Mouse (Mus musculus) hindlimb bud, embryonic 11.5 days (tissue): ENCODE results near the gene Fnbp1l.

Source experiments
- DNase-seq: peaks from one replicate; pipeline ENCODE4 v3.0.0-alpha.2; 2012; ENCODE audit warnings: low read depth, low spot score; ENCODE audit errors: extremely low spot score

The Fnbp1l gene

DNA sequence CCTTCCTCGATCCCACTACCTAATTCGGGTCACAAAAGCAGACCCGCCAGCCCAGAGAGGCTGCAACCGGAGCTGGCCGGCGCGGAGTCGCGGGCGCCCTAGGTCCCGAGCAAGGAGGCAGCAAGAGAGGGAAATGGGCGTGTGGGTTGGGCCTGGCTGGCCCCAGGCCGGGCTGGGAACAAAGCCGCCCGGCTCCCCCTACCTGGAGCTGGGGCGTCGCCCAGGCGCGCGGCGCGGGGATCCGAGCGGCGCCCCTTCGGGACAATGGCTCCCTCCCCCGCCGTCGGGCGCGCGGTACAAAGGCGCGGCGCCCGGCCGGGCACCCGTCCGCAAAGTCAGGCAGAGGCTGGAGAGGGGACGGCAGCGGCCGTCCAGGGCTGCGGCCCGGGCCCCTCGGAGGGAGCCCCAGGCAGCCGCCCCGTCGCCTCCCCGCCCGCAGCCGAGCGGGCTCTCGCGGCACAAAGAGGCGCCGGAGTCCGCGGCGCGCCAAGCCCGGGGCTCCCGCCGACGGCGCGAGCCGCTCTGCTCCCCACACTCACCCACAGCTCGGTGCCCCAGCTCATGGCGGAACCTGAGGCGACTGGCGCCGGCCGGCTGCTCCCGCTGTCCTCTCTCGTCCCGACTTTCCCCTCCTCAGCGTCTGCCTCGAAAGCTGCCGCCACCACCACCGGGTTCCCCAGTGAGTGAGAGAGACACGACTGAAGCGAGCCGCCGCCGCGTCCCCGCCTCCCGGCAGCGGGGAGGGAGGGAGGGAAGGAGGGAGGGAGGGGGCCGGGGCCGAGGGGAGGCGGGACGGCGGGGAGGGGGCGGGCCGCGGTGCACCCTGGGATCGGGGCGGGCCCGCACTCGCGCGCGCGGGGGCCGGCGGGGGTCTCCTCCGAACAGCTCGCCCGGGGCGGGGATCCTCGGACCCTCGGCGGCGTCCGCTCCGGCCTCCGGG is at the start of gene Fnbp1l:
Gene Fnbp1l, minus strand, starts transcription at position 725 of the 940 bp plus-strand sequence.
- DNase-seq = no peak

DNA sequence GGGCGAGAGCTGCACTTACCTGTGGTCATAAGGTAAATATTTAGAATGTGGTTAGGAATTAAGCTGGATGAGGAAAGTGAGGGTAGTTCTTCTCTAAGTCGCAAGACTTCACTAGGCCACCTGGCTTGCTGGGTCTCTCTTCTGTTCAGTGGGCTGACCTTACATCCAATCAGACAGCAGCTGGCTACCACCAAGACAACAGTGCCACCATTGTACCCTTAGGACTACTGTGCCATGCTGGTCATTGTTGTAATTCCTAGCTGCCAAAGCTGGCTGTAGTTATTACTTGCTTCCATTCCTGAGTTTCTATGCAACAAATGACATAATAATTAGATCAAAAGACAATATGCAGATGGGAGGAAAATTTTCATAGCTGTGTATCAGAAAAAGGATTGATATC is 41.3 kb upstream of the Fnbp1l start:
- DNase-seq = no peak

DNA sequence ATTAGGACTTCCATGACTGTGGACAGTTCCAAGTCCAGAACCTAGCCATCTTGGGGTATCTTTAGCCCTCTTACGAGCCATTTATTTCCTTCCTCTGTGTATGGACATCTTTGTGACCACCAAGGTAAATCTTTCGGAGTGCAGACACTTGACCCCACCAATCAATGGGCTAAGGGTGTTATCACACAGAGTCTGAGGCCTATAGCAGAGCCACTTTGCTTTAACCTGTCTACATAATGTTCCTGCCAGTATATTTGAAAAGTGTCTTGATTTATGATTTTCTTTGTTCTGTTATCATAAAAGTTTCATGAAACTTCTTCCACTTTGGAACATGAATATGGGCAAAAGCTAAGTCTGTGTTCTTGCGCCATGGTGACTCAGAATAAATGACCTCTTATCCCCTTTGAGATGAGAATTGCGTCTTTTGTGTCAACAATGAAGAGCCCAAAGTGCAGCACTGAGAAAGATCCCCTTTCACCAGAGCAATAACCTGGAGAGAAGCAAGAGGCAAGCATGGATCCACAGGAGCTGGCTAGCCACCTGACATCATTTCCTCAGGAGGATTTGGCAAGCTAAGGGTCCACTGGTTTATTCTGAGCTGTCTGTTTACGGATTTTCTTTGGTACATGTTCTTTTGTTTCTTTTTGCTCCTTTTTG is 39.9 kb upstream of the Fnbp1l start:
- DNase-seq = no peak

DNA sequence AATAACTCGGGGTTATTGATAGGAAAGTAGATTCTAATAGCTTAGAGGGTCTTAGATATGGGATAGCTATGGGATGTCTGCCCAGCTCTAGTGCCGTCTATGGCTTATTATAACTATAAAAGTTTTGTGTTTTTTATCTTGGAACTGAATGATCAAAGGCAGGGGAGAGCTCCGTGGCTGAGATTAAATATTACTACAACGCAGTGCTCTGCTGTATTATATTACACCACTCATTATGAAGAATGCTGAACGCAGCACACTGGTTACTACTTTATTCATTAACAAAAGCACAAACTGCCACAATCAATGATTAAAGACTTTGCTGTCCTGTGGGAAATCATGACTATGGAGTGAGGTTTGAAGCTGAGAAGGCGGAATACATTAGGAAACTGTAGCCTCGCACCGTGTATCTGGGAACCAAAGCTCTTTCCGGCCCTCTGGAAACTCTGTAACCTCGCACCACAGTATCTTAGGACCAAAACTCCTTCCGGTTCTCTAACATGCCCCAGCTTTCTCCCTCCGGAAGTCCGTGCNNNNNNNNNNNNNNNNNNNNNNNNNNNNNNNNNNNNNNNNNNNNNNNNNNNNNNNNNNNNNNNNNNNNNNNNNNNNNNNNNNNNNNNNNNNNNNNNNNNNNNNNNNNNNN is 27.8 kb upstream of the Fnbp1l start:
- no peak for DNase-seq

DNA sequence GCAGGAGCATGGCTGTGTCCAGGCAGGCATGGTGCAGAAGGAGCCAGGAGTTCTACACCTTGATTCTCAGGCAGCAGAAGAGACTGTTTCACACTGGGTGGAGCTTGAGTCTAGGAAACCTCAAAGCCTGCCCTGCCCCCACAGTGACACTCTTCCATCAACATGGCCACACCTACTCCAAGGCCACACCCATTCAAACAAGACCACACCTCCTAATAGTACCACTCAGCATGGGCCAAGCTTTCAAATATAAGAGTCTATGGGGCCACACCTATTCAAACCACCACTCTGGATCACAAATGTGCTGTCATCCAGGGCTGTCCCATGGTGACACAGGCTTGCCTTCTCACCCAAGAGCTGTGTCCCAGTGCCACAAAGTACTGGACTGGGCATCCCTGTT is 20.8 kb upstream of the Fnbp1l start:
- DNase-seq = no peak

DNA sequence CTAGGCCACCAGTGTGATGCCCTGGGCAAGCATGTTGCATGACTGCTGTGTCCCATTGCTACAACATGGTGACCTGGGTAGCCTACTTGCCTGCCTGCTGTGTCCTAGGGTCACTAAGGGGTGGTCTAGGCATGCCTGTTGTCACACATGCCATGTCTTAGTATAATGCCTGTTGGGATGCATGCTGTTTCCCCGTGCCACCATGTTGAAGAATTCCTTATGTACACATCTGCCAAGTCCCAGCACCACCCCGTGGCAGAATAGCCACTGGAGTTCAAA is 19.6 kb upstream of the Fnbp1l start:
- DNase-seq = no peak

DNA sequence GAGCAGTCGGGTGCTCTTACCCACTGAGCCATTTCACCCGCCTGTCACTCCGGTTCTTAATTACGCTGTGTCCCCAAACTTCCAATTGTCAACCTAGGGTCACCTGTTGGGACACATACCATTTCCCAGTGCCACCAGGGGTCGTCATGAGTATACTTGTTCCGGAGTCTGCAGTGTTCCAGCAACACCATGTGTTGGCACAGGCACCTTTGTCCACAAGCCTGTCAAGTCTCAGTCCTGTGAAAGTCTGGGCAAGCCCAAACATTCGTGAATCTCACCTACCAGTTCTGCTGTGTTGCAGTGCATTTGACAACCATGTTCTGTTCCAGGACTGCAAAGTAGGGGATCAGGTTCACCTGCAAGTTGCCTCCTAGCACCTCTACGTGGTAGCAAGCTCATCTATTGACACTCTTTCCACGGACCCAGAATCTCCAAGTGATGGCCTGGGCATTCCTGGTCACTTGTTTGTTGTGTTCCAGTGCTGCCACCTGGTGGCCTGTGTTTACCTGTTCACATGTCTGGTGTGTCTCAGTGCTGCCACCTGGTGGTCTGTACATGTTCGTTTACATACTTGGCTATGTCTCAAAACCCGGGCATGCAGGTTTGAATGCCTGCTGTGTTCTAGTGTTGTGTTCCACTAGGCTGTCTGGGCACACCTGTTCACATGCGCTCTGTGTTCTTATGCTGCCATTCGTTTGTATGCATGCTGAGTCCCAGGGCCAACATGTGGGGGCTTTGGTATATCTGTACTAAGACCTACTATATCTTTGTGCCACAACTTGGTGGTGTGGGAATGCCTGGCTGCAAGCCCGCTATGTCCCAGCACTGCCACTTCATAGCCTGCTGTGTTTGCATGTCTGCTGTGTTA is 19.0 kb upstream of the Fnbp1l start:
- peak; percentile 100 for DNase-seq

DNA sequence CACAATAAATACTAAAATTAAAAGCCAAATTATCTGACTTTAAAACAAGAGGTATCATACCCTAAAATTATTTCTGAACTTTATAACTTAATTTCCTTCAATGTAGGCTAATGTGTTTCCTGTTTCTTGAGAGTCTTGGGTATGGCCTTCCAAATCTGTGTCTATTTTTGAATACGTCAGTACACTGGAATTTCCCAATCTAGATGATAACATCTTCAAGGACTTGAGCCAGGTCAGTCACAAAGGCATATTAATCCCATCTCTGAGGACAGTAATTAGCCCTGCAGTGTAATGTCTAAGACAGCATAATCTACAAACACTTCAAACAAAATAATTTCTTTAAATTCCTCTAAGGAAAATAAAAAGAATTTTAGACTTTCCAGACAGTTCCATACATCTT is 17.8 kb upstream of the Fnbp1l start:
- DNase-seq = no peak

DNA sequence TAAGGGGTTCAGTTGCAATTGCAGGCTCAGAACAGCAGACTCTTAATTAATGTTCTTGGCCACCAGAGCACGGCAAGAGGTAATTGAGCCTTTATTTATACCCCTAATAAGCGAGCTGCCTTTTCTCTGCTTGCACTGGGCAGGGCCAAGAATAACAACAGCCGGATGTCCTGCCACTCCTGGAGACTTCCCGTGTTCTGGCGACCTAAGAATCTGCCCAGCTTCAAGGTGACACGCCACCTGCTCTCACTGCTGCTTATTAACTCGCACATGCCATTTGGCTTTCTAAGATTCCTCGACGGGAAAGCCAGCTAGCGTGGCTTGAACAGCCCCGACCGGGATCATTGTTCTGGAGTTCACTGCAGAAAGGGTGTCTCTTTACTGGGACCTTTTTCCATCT is 15.7 kb upstream of the Fnbp1l start:
- no peak for DNase-seq

DNA sequence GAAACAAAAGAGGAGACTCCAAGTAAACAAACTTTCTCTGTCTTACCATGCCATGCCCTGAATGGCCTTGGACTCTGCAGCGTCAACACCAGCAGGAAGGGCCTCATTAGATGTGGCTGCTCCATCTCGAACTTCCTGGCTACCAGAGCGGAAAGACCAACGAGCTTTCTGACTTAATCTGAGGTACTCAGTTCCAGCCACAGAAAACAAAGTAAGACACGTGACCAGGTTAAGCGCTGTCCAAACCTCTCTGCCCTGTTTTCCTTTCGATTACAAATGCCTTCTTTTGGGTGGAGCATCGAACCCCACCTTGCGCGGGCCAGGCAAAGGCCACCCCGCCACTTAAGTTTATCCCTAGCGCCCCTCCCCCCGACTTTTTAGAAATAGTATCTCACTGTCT is 10.1 kb upstream of the Fnbp1l start:
- no peak for DNase-seq

DNA sequence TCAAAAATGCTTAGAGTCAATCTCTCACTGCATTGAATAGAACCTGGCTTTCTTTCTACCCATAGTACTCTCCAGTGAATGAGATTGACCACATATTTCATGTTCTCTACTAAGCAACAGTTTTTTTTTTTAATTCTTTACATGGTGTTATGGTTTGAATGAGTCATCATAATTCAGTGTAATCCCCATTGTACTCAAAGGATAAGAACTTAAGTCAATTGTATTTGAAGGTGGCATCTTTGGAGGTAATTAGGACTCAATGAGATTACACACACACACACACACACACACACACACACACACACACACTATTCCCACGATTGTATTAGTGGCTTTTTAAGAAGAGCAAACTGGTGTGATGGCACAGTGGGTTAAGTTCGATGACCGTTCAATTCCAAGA is 9.4 kb upstream of the Fnbp1l start:
- no peak for DNase-seq

DNA sequence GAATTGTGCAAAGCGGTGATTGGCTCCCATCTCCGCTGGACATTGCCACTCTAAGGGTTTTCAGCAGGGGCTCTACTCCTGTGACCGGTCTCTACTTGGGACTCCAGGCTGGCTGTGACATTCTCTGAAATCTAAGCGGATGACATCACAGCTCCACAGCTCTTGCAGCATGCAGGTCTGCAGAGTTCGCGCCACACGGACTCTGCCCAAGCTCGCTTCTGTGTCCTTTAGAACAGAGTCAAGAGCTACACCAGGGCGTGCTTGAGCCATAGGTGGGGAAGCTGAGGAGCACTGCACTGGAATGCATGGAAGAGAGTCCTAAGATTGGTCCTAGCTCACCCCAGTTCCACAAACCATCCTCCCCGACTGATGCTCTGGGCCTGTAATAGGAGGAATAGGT is 9.0 kb upstream of the Fnbp1l start:
- DNase-seq = no peak

DNA sequence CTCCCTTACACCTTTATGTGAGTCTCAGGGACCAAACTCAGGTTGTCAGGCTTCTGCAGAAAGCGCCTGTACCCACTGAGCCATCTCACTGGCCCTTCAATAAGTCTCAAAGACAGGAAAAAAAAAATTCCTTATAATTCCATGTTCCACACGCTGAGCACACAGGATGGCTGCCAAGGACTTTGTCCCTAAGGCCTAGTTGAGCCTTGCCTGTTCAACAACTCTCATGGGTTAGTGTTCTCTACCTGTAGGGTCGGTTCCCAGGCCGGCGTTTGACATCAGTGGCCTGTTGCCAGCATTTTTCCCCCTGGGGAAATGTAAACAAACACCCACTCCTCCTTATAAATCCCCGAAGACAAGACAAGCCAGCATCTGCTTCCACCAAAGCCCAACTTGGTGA is 8.3 kb upstream of the Fnbp1l start:
- DNase-seq = no peak

DNA sequence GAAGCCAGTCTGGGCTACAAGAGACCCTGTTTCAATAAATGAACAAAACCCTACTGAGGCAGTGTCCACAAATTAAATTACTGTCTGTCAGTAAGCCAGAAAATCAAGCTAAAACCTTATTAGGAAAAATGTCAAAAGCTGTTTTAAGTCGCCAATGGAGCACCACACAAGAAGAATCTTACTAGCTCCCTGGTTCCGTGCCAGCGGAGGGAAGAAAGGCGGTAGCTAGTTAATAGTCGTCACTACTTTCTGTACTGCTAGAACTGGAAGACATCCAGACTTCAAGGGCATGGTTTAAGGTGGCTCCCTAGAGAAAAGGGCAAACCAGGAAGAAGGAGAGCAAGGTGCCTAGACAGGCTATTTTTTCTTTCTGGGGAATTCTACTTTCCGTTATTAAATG is 5.1 kb upstream of the Fnbp1l start:
- DNase-seq = no peak

DNA sequence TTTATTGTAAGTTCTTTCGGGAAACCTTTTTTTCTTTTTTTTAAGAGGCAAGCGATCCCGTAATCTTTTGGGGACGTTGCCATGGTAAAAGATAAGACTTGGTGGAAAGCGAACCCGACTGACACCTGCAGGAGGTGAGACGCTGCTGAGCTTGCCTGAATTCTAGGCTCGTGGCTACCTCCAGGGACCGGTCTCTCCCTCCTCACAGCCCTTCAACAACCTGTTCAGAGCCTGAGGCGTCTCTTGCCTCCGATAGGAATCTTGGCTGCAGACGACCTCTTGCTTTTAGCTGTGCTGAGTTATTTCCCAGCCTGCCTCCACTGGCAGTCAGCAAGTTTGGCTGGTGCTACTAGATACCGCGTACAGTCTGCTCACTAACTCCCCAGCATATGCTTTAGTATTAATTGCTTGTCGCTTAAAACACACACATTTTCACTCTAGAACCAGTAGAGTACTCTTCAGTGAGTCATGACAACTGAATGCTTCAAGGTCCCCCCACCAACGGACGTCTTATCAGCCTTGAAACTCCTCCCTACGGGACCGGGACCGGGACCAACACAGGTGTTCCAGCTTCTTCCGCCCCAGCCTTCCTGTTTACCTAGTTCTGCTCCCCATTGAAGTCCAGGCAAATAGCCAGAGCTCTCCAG is 893 bp upstream of the Fnbp1l start:
- no peak for DNase-seq

DNA sequence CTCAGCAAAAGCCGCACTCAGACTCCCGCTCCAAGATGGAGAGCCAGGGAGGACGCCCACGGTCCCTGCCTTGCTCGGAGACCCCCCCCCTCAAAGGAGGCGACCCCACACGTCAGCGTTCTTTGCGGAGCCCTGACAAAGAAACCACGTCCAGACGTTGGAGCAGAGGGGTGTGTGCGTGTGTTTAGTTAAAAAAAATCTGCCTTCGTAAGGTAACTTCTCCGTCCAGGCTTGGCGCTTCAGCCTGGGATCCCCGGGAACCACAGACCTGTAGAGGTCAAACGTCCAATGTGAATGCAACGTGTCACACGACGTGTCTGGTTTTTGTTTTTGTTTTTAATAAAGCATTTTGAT is 393 bp upstream of the Fnbp1l start:
- DNase-seq = no peak

DNA sequence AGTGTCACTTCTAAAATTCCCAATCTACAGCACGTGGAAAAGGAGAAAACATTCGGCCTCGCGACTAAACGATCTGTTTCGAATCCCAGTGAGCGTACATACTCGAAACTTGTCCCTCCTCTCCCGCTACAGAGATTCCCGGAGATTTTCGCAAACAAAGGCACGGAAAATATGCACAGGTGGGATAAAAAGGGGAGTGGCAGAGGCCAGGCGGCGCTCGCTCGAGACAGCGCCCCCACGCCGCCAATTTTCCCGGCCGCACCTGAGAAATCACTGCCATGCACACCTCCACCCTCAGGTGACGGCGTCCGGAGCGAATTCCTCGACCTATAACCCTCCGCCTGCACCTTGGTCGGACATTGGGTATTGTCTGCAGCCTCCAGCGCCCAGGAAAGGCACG is 1.1 kb downstream of the Fnbp1l start:
- DNase-seq = no peak

DNA sequence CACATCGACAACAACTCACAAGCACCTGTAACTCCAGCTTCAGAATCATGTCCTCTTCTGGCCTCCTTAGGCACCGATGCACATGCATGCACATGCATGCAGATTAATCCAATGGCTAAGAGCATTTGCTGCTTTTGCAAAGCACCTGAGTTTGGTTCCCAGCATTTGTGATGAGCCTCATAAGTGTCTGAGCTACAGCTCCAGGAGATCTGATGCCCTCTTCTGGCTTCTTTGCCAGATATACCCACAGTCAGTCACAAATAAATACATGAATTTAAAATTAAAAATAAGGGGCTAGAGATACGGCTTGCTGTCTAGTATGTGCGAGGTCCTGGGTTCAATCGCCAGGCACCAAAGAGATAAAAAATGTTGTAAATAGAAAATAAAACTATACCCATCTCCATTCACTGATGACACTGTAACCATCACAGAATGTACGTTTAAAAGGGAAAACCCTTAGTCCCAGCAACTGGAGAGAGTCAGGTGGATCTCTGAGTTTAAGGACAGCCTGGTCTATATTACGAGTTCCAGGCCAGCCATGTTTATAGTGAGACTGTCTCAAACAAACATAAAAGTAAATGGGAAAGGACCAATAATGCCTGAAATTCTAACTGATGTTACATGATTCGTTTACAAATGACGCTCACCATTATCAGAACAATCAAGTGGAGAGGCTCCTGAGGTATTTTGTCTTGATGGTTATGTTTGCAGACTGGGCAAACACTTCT is 1.7 kb downstream of the Fnbp1l start:
- DNase-seq = no peak

DNA sequence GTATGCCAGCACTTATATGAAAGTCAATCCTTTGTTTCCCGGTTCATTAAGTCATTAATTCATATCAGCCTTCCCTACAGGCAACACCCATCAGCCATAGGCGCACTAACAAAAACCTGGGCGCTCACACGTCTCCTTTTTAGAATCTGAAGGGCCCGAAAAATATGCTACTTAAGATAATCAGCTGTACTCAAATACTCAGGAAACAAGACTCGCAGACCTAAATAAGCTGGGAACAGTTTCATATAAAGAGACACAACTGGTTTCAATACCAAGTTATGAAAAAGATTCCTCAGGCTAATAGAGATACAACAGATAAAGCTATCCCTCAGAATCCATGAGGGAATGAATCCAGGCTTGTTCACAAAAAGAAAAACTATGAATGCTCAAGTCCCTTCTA is 7.0 kb downstream of the Fnbp1l start:
- DNase-seq = no peak

DNA sequence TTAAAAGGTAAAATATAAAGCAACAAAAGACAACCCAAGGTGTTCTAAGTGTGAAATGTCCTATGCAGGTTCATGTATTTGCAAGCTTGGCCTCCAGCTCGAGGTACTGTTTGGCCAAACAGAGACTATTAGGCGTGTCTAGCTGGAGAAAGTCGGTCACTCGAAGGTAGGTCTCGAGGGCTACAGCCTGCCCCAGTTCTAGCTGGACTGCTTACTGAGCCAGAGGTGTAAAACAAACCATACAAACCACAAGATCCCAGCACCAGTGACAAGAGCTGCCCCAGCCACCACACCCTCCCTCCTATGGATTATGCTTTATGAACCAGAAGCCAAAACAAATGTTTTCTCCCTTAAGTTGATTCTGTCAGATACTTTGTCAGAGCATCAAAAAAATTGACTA is 7.8 kb downstream of the Fnbp1l start:
- no peak for DNase-seq
